13 mouse cellular contexts compared by ENCODE assay signal in the genomic region with DNA sequence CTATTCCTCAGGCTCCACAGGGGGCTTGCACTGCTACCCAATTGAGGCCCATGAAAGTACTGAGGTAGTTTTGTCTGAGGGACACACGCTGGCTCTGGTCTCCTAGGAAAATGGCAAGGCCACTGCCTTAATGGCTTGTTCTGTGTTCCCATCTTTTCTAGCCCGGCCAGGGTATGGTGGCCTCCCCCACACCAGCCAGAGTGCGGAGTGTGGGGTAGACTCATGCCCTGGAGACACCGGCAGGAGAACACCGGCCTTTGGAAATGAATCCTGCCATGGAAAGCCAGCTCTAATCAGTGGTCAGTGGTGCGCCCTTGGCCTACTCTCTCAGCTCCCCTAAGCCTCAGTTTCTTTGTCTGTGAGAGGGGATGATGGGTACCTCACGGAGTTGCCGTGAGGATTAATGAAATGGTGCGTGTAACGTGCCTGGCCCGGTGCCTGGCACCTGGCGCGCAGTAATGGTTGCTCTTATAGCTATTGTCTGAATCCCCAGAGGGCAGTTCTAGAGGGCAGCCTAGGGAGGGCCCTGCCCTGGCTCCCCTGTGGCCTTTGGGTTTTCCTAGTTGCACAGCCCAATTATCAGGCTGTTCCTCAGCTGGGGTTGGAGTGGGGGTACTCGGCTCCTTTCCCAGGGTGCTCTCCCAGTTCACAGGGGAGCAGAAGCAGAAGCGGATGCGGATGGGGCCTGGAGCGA.
DNase-seq lines count a peak whose midpoint lies in the region; ATAC-seq and TF ChIP-seq lines count a peak whose summit lies in the region.
"Had no signal": no experiment of that assay in that cellular context is flagged by ENCODE, and none has a peak within 500 bp of the region (broad histone marks: within the 10 kb centered on the region; RNA-seq: fewer than 3 reads in every experiment).

No protein-coding gene starts in this region.

- peak; percentile 65 for ATAC-seq in midbrain, embryonic 13.5 days
- no peak for ATAC-seq in midbrain, embryonic 16.5 days
- peak; percentile 27; the same call in 1 of the 2 replicates for ATAC-seq in forebrain, embryonic 16.5 days
- no peak for ATAC-seq in stomach, embryonic 16.5 days (ENCODE audit: insufficient read depth, low FRiP score)
- ATAC-seq: intestine, embryonic 16.5 days had no signal

- H3K4me3 ChIP-seq in cerebellum, adult 2 months (replicated peaks; ENCODE audit: insufficient read depth, low read depth, low read length): no peak overlapping the region
- H3K4me3 ChIP-seq in midbrain, embryonic 13.5 days (replicated peaks): no peak overlapping the region
- no peak overlapping the region for H3K4me3 ChIP-seq in midbrain, embryonic 16.5 days (ENCODE audit: low read depth, low read length)
- H3K4me3 ChIP-seq in forebrain, embryonic 16.5 days (replicated peaks; ENCODE audit: low read length): no peak overlapping the region
- H3K4me3 ChIP-seq in stomach, embryonic 16.5 days (replicated peaks; ENCODE audit: low read length): no peak overlapping the region

- no peak overlapping the region for H3K27ac ChIP-seq in cerebellum, adult 2 months (ENCODE audit: insufficient read depth, low read length)
- H3K27ac ChIP-seq in midbrain, embryonic 13.5 days: peak overlapping the region; percentile 25
- no peak overlapping the region for H3K27ac ChIP-seq in midbrain, embryonic 16.5 days (ENCODE audit: low read length)
- no peak overlapping the region for H3K27ac ChIP-seq in forebrain, embryonic 16.5 days (ENCODE audit: low read length)
- H3K27ac ChIP-seq in stomach, embryonic 16.5 days (ENCODE audit: low read length): peak overlapping the region; percentile 95
- H3K27ac ChIP-seq: liver, embryonic 14.5 days had no signal

- H3K27me3 ChIP-seq in cerebellum, adult 2 months (ENCODE audit: control insufficient read depth, insufficient read depth, low read length): no peaks in the 10 kb centered on the region; the same call in 1 of the 2 replicates
- 0 out of 2 replicates have a peak, but pooled peaks cover 4% of the 10 kb centered on the region for H3K27me3 ChIP-seq in midbrain, embryonic 13.5 days
- H3K27me3 ChIP-seq in midbrain, embryonic 16.5 days (ENCODE audit: control insufficient read depth, insufficient read depth, low read depth, low read length): no peaks in the 10 kb centered on the region
- no peaks in the 10 kb centered on the region for H3K27me3 ChIP-seq in forebrain, embryonic 16.5 days (replicated peaks; ENCODE audit: control insufficient read depth, insufficient read depth, low read length)
- H3K27me3 ChIP-seq in stomach, embryonic 16.5 days (ENCODE audit: control insufficient read depth, insufficient read depth, low read length): no peaks in the 10 kb centered on the region

- DNase-seq in cerebellum, postnatal 10 days: peak; percentile 34 to 39
- no peak for DNase-seq in cerebellum, adult 2 months
- DNase-seq in layer of hippocampus, postnatal 25 days (ENCODE audit: extremely low spot score in 1 of 2, low spot score in 1 of 2): no peak
- no peak for DNase-seq in kidney, adult 9 months
- DNase-seq: cerebellum, adult 11-12 months; lung, postnatal 36 days; thymus, adult 18-20 months had no signal

- 34% methylated on average over 17 of the region's 17 CpGs for WGBS in cerebellum, adult 2 months
- 49% methylated on average over 17 of the region's 17 CpGs for WGBS in midbrain, embryonic 13.5 days
- WGBS in midbrain, embryonic 16.5 days: 42% methylated on average over 17 of the region's 17 CpGs
- whole genome bisulfite sequencing in forebrain, embryonic 16.5 days: 25% methylated on average over 17 of the region's 17 CpGs
- WGBS in stomach, embryonic 16.5 days: 77% methylated on average over 17 of the region's 17 CpGs

- no peak for TF ChIP-seq CTCF in cerebellum, adult 2 months (IDR thresholded peaks at IDR 0.05; ENCODE audit: borderline replicate concordance, insufficient read depth, low read depth, low read length)

- no peak for TF ChIP-seq POLR2A in cerebellum, adult 2 months (IDR thresholded peaks at IDR 0.05; ENCODE audit: borderline replicate concordance, insufficient read depth, low read length)

- no peaks in the 10 kb centered on the region for H3K4me1 ChIP-seq in cerebellum, adult 2 months (ENCODE audit: control insufficient read depth, insufficient read depth, low read length)
- peaks cover 24% of the 10 kb centered on the region for H3K4me1 ChIP-seq in midbrain, embryonic 13.5 days (replicated peaks)
- H3K4me1 ChIP-seq in midbrain, embryonic 16.5 days (ENCODE audit: control insufficient read depth, insufficient read depth, low read length): peaks cover 9% of the 10 kb centered on the region; the same call in 1 of the 2 replicates
- H3K4me1 ChIP-seq in forebrain, embryonic 16.5 days (replicated peaks; ENCODE audit: control insufficient read depth, insufficient read depth, low read length): peaks cover 19% of the 10 kb centered on the region
- peaks cover 45% of the 10 kb centered on the region for H3K4me1 ChIP-seq in stomach, embryonic 16.5 days (ENCODE audit: control insufficient read depth, insufficient read depth, low read length)

- H3K9me3 ChIP-seq in midbrain, embryonic 13.5 days: no peaks in the 10 kb centered on the region
- no peaks in the 10 kb centered on the region for H3K9me3 ChIP-seq in midbrain, embryonic 16.5 days (replicated peaks; ENCODE audit: control insufficient read depth, low read length, poor library complexity, severe bottlenecking)
- H3K9me3 ChIP-seq in forebrain, embryonic 16.5 days (ENCODE audit: control insufficient read depth, low read length): no peaks in the 10 kb centered on the region
- no peaks in the 10 kb centered on the region for H3K9me3 ChIP-seq in stomach, embryonic 16.5 days (replicated peaks; ENCODE audit: control insufficient read depth, low read length)

- no peaks in the 10 kb centered on the region for H3K36me3 ChIP-seq in midbrain, embryonic 13.5 days
- H3K36me3 ChIP-seq in midbrain, embryonic 16.5 days (ENCODE audit: control insufficient read depth, insufficient read depth, low read length): no peaks in the 10 kb centered on the region
- no peaks in the 10 kb centered on the region for H3K36me3 ChIP-seq in forebrain, embryonic 16.5 days (ENCODE audit: control insufficient read depth, insufficient read depth)
- no peaks in the 10 kb centered on the region for H3K36me3 ChIP-seq in stomach, embryonic 16.5 days (ENCODE audit: control insufficient read depth, insufficient read depth, low read length)

- H3K4me2 ChIP-seq in midbrain, embryonic 13.5 days (replicated peaks): no peak overlapping the region
- H3K4me2 ChIP-seq in midbrain, embryonic 16.5 days (ENCODE audit: low read length): no peak overlapping the region
- H3K4me2 ChIP-seq in forebrain, embryonic 16.5 days (ENCODE audit: low read length): no peak overlapping the region
- no peak overlapping the region for H3K4me2 ChIP-seq in stomach, embryonic 16.5 days (ENCODE audit: low read depth, low read length)

- H3K9ac ChIP-seq in midbrain, embryonic 13.5 days (replicated peaks): no peak overlapping the region
- no peak overlapping the region for H3K9ac ChIP-seq in midbrain, embryonic 16.5 days (ENCODE audit: low read depth, low read length)
- H3K9ac ChIP-seq in forebrain, embryonic 16.5 days (replicated peaks; ENCODE audit: low read depth, low read length): no peak overlapping the region
- H3K9ac ChIP-seq in stomach, embryonic 16.5 days (ENCODE audit: low read length): peak overlapping the region; percentile 62
- H3K9ac ChIP-seq: liver, embryonic 14.5 days had no signal

Comparison
In these comparisons a context has a peak if more than half of its experiments do, and no peak if none do; other contexts are left out.
1. DNase-seq: peak in cerebellum, postnatal 10 days (2 of 2); none in cerebellum, adult 2 months (0 of 2), layer of hippocampus, postnatal 25 days (0 of 2) and kidney, adult 9 months (single experiment).
2. H3K27ac ChIP-seq: peak in midbrain, embryonic 13.5 days (single experiment) and stomach, embryonic 16.5 days (single experiment); none in cerebellum, adult 2 months (single experiment), midbrain, embryonic 16.5 days (single experiment) and forebrain, embryonic 16.5 days (single experiment).
3. ATAC-seq: peak in midbrain, embryonic 13.5 days (single experiment) and forebrain, embryonic 16.5 days (single experiment); none in midbrain, embryonic 16.5 days (single experiment) and stomach, embryonic 16.5 days (single experiment).